Mouse (Mus musculus): ENCODE results near the gene Olfr517. TPM values are rescaled to one million over a fixed set of nuclear protein-coding genes. Genes with fewer than 3 reads are reported as not detected.

Olfr517 gene
- not detected in 4 replicates for total RNA-seq (2023; ENCODE audit: inconsistent age)

GRCm38 (mm10) chr7:108872279-108872678 lies at the start of gene Olfr517:
Olfr517 (minus strand) TSS chr7:108872379.

GRCm38 (mm10) chr7:108894320-108894719 lies 22.1 kb upstream of the Olfr517 start, which contains the start of gene Olfr519:
Olfr519 (minus strand) TSS chr7:108894420.

GRCm38 (mm10) chr7:108884906-108885305 lies 12.7 kb upstream of the Olfr517 start, which contains the start of gene Olfr518:
Olfr518 (minus strand) TSS chr7:108885006.

GRCm38 (mm10) chr7:108850429-108850828 lies 21.8 kb downstream of the Olfr517 start, which contains the start of gene Olfr516:
Olfr516 (minus strand) TSS chr7:108850529.

GRCm38 (mm10) chr7:108825897-108826296 lies 46.3 kb downstream of the Olfr517 start, which contains the start of gene Olfr514:
Olfr514 (minus strand) TSS chr7:108825997.

Other genes starting within 250 kb of the Olfr517 start
- not detected in 4 replicates for gene Olfr508, start 242.4 kb downstream of the Olfr517 start, total RNA-seq (2023; ENCODE audit: inconsistent age)
- not detected in 4 replicates for gene Olfr509, start 220.5 kb downstream of the Olfr517 start, total RNA-seq (2023; ENCODE audit: inconsistent age)
- not detected in 4 replicates for gene Olfr510, start 206.0 kb downstream of the Olfr517 start, total RNA-seq (2023; ENCODE audit: inconsistent age)
- gene Olfr512, start 159.1 kb downstream of the Olfr517 start, total RNA-seq (2023; ENCODE audit: inconsistent age), result not detected in 4 replicates
- not detected in 4 replicates for gene Olfr513, start 121.4 kb downstream of the Olfr517 start, total RNA-seq (2023; ENCODE audit: inconsistent age)
- not detected in 4 replicates for gene Olfr514, start 46.4 kb downstream of the Olfr517 start, total RNA-seq (2023; ENCODE audit: inconsistent age)
- not detected in 4 replicates for gene Olfr516, start 21.9 kb downstream of the Olfr517 start, total RNA-seq (2023; ENCODE audit: inconsistent age)
- not detected in 4 replicates for gene Olfr518, start 12.6 kb upstream of the Olfr517 start, total RNA-seq (2023; ENCODE audit: inconsistent age)
- gene Olfr519, start 22.0 kb upstream of the Olfr517 start, total RNA-seq (2023; ENCODE audit: inconsistent age), result not detected in 4 replicates
- 3.1 to 4.1 TPM (median 3.8 TPM) in 4 replicates for gene Nlrp10, start 57.8 kb upstream of the Olfr517 start, total RNA-seq (2023; ENCODE audit: inconsistent age)
- 257 to 279 TPM (median 260 TPM) in 4 replicates for gene Eif3f, start 62.0 kb upstream of the Olfr517 start, total RNA-seq (2023; ENCODE audit: inconsistent age)
- 2.5 to 3.9 TPM (median 3.3 TPM) in 4 replicates for gene Tub, start 78.0 kb upstream of the Olfr517 start, total RNA-seq (2023; ENCODE audit: inconsistent age)
- gene Ric3, start 211.0 kb upstream of the Olfr517 start, total RNA-seq (2023; ENCODE audit: inconsistent age), result 0.22 to 0.48 TPM (median 0.35 TPM) in 4 replicates

Data from B cell, adult (primary cell).